Mouse (Mus musculus) forebrain, embryonic 15.5 days (tissue): ENCODE results near the gene Tmem231. TPM values are rescaled to one million over a fixed set of nuclear protein-coding genes. Genes with fewer than 3 reads are reported as not detected.

Experiments
- ATAC-seq: fragments of 200-750 bp; cut with Nextera tagmentation; replicated peaks from 2 replicates; pipeline ENCODE4 v1.8.0; 2017; ENCODE audit warnings: mild to moderate bottlenecking, moderate TSS enrichment, moderate library complexity
- H3K27ac ChIP-seq: fragments of 300-500 bp; sonication (generic); replicated peaks from 2 replicates; pipeline ENCODE4 v1.5.1; 2015; ENCODE audit warnings: mild to moderate bottlenecking, inconsistent platforms
- H3K27me3 ChIP-seq: fragments of 300-500 bp; sonication (generic); 2 replicates; pipeline ENCODE4 v1.6.1; 2015; ENCODE audit warnings: inconsistent platforms
- H3K36me3 ChIP-seq: fragments of 300-500 bp; sonication (generic); 2 replicates; pipeline ENCODE4 v1.6.1; 2015; ENCODE audit warnings: mild to moderate bottlenecking, inconsistent platforms
- H3K4me1 ChIP-seq: fragments of 300-500 bp; sonication (generic); 2 replicates; pipeline ENCODE4 v1.6.1; 2015; ENCODE audit warnings: inconsistent platforms
- H3K4me2 ChIP-seq: fragments of 300-500 bp; sonication (generic); replicated peaks from 2 replicates; pipeline ENCODE4 v1.6.1; 2015; ENCODE audit warnings: mild to moderate bottlenecking, inconsistent platforms
- H3K4me3 ChIP-seq: fragments of 300-500 bp; sonication (generic); 2 replicates; pipeline ENCODE4 v1.5.1; 2015; ENCODE audit warnings: mild to moderate bottlenecking, inconsistent platforms
- H3K9ac ChIP-seq: fragments of 300-500 bp; sonication (generic); replicated peaks from 2 replicates; pipeline ENCODE4 v1.6.1; 2015; ENCODE audit warnings: mild to moderate bottlenecking, inconsistent platforms
- H3K9me3 ChIP-seq: fragments of 300-500 bp; sonication (generic); 2 replicates; pipeline ENCODE4 v1.6.1; 2016; ENCODE audit warnings: inconsistent platforms
- WGBS: fragments of 180-500 bp; shearing (Covaris S2); methylation state at CpG from one replicate; pipeline ENCODE4 v1.1.7; 2015; ENCODE audit warnings: mixed read lengths; 5-methylcytosine and 5-hydroxymethylcytosine counted together
- polyA plus RNA-seq: library from polyadenylated mRNA; unstranded; fragments of >200 nt; fragmentation: Nextera tagmentation; extraction: Ambion mirVana; gene quantifications from 2 replicates; pipeline ENCODE4 v1.2.1, GENCODE M21; 2015

The Tmem231 gene
- 14.6 and 16.6 TPM in 2 replicates for polyA plus RNA-seq

DNA sequence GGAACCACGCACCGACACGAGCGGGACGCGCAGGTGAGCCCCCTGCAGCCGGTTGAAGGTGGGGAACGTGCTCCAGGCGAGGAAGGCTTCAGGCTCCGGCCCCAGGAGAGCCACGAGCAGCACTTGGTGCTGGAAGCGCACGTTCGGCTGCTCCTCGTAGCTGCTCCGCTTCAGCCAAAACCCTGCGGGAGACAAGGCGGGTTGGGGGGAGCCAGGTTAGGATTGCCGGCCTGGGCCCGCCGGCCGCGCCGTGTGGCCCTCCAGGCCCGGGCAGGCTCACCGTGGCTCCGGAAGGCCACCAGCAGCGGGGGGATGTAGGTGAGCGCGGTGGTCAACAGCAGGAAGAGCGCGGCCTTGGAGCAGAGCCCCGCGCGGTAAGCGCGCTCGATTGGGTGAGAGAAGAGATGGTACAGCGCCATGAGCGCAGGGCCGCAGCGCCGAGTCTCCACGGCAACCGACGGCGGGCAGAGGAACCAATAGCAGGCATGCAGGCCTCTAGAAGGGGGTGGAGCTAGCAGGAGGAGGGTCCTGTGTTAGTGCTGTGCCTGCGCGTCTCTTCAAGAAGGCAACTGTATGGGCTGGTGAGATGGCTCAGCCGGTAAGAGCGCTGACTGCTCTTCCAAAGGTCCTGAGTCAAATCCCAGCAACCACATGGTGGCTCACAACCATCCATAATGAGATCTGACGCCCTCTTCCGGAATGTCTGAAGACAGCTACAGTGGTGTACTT lies at the start of gene Tmem231:
Gene Tmem231, minus strand, starts transcription at position 534 of the 729 bp plus-strand sequence.
- under 1% methylated on average over 53 of the region's 53 CpGs for WGBS
- peak within 1 kb of the TSS; percentile 90 for H3K9ac ChIP-seq

GRCm38 (mm10) chr8:111982116-111982515 lies 48.4 kb upstream of the Tmem231 start:
- Histone ChIP-seq H3K36me3 (peaks cover 22% of the 10 kb centered on the region; the same call in 1 of the 2 replicates), H3K27ac (no peak overlapping the region), H3K27me3 (no peaks in the 10 kb centered on the region), H3K4me2 (no peak overlapping the region), H3K9me3 (no peaks in the 10 kb centered on the region), H3K4me1 (no peaks in the 10 kb centered on the region), H3K9ac (no peak overlapping the region), H3K4me3 (no peak overlapping the region)
- no peak for ATAC-seq
- WGBS, result 80% methylated on average over 7 of the region's 7 CpGs

More for the DNA sequence above, at the start of gene Tmem231:
- H3K9me3 ChIP-seq, result no peaks in the 10 kb centered on the region
- peak within 1 kb of the TSS; percentile 86 for H3K4me2 ChIP-seq
- peak within 1 kb of the TSS; percentile 95 for H3K27ac ChIP-seq
- H3K4me1 ChIP-seq, result peaks cover 15% of the 10 kb centered on the region
- H3K4me3 ChIP-seq, result peak within 1 kb of the TSS; percentile 90
- H3K27me3 ChIP-seq, result no peaks in the 10 kb centered on the region
- no peaks in the 10 kb centered on the region for H3K36me3 ChIP-seq
- peak; percentile 100 for ATAC-seq

DNA sequence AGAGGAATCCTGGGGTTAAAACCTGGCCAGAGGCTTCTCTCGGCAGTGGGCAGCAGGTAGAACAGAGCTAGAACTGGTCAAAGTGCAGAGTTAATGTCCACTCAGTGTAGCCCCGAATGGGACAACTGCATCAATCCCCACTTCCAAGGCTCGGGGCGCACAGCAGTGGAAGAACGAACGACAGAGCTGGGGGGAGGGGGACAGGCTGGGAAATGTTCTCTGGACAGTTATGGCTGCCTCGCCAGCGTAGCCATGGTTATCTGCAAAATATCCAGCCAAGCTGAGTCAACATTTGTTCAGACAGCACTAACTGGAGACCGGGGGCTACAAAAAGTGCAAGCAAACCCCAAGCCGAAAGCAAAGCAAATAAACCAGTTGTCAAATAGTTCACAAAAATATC lies 44.5 kb upstream of the Tmem231 start:
- 85% methylated on average over 10 of the region's 10 CpGs for WGBS
- H3K4me1 ChIP-seq, result no peaks in the 10 kb centered on the region
- peaks cover 13% of the 10 kb centered on the region for H3K36me3 ChIP-seq
- H3K27me3 ChIP-seq, result no peaks in the 10 kb centered on the region
- no peak overlapping the region for H3K27ac ChIP-seq
- no peak overlapping the region for H3K4me3 ChIP-seq
- no peaks in the 10 kb centered on the region for H3K9me3 ChIP-seq
- H3K9ac ChIP-seq, result no peak overlapping the region
- H3K4me2 ChIP-seq, result no peak overlapping the region
- ATAC-seq, result no peak

- Histone ChIP-seq H3K27me3 (no peaks in the 10 kb centered on the region), H3K9me3 (no peaks in the 10 kb centered on the region), H3K9ac (no peak overlapping the region), H3K36me3 (peaks cover 14% of the 10 kb centered on the region), H3K4me1 (no peaks in the 10 kb centered on the region), H3K4me2 (no peak overlapping the region), H3K27ac (no peak overlapping the region), H3K4me3 (no peak overlapping the region)
- no peak for ATAC-seq
- WGBS, result 87% methylated on average over 2 of the region's 2 CpGs
Measured at GRCm38 (mm10) chr8:111976326-111976725, 42.6 kb upstream of the Tmem231 start.

DNA sequence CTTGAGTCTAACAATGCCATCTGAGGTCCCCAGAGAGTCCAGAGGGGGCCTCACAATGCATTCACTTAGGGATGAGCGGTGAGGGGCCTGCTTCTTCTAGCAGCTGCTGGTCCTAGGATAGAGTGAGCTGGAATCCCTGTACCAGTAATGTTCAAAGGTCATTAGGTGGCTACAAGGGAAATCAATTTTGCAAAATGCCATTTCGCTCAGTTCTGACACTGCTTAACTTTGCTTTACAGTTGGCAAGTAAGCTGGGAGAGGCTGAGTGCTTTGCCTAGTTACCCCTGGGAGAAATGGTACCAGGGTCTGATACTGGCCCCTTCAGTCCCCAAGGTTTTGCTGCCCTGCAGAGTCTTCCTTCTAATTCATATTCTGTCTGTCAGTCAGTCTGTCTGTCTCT lies 42.0 kb upstream of the Tmem231 start:
- Histone ChIP-seq H3K36me3 (peaks cover 14% of the 10 kb centered on the region), H3K9me3 (no peaks in the 10 kb centered on the region), H3K4me3 (no peak overlapping the region), H3K27me3 (no peaks in the 10 kb centered on the region), H3K4me2 (no peak overlapping the region), H3K4me1 (no peaks in the 10 kb centered on the region), H3K9ac (no peak overlapping the region), H3K27ac (no peak overlapping the region)
- no peak for ATAC-seq
- WGBS, result 95% methylated on average over 2 of the region's 2 CpGs

GRCm38 (mm10) chr8:111974138-111974537 lies 40.5 kb upstream of the Tmem231 start:
- WGBS, result 92% methylated on average over 12 of the region's 12 CpGs
- Histone ChIP-seq H3K9me3 (no peaks in the 10 kb centered on the region), H3K27me3 (no peaks in the 10 kb centered on the region), H3K4me1 (no peaks in the 10 kb centered on the region), H3K4me2 (no peak overlapping the region), H3K36me3 (peaks cover 14% of the 10 kb centered on the region), H3K4me3 (no peak overlapping the region), H3K27ac (no peak overlapping the region), H3K9ac (no peak overlapping the region)
- no peak for ATAC-seq

GRCm38 (mm10) chr8:111968991-111969390 lies 35.3 kb upstream of the Tmem231 start:
- no peak overlapping the region for H3K4me3 ChIP-seq
- WGBS, result 26% methylated on average over 5 of the region's 5 CpGs
- H3K27me3 ChIP-seq, result no peaks in the 10 kb centered on the region
- H3K9ac ChIP-seq, result no peak overlapping the region
- no peaks in the 10 kb centered on the region for H3K4me1 ChIP-seq
- H3K9me3 ChIP-seq, result no peaks in the 10 kb centered on the region
- H3K27ac ChIP-seq, result no peak overlapping the region
- no peak overlapping the region for H3K4me2 ChIP-seq
- peaks cover 7% of the 10 kb centered on the region; the same call in 1 of the 2 replicates for H3K36me3 ChIP-seq
- ATAC-seq, result no peak

GRCm38 (mm10) chr8:111968541-111968940 lies 34.9 kb upstream of the Tmem231 start:
- Histone ChIP-seq H3K9me3 (no peaks in the 10 kb centered on the region), H3K4me3 (no peak overlapping the region), H3K9ac (no peak overlapping the region)

GRCm38 (mm10) chr8:111967246-111967870 lies 33.7 kb upstream of the Tmem231 start:
- Histone ChIP-seq H3K4me2 (no peak overlapping the region), H3K4me3 (no peak overlapping the region), H3K36me3 (no peaks in the 10 kb centered on the region; the same call in 1 of the 2 replicates), H3K27me3 (no peaks in the 10 kb centered on the region), H3K9ac (no peak overlapping the region), H3K9me3 (no peaks in the 10 kb centered on the region), H3K4me1 (no peaks in the 10 kb centered on the region), H3K27ac (no peak overlapping the region)
- WGBS, result 89% methylated on average over 5 of the region's 5 CpGs
- ATAC-seq, result no peak

More at GRCm38 (mm10) chr8:111968541-111968940, 34.9 kb upstream of the Tmem231 start:
- Histone ChIP-seq H3K27me3 (no peaks in the 10 kb centered on the region), H3K27ac (no peak overlapping the region), H3K4me1 (no peaks in the 10 kb centered on the region), H3K4me2 (no peak overlapping the region), H3K36me3 (peaks cover 5% of the 10 kb centered on the region; the same call in 1 of the 2 replicates)
- 84% methylated on average over 10 of the region's 10 CpGs for WGBS
- no peak for ATAC-seq

DNA sequence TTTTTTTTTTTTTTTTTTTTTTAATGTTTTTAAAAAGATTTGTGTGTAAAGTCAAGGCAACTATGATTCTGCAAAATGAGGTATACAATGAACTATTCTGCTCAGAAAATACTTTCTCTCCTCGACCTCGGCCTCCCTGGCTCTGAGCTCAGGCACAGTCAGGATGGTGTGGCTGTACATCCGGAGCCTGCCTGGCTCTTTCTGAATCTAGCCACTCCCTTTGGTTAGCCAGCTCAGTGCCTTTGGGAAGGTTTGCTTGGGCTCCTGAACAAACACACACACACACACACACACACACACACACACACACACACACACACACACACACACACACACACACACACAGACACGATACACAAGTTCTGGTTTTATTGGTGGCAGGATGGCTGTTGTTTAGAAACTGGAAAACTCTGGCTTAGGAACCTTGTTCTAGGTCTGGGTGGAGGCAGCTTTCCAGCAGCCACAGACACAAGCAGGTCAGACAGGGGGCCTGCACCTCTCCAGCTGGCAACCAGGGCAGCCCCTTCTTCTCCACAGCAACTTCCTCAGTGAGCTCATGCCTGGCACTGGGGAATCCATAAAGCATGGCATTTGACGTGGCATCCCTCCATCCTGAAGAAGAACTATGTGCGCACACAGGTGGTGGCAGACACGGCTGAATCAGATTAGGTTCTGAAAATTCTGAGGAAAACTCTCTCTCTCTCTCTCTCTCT lies 31.3 kb upstream of the Tmem231 start:
- WGBS, result 78% methylated on average over 7 of the region's 7 CpGs
- Histone ChIP-seq H3K4me2 (no peak overlapping the region), H3K4me3 (no peak overlapping the region), H3K9me3 (no peaks in the 10 kb centered on the region), H3K36me3 (no peaks in the 10 kb centered on the region), H3K4me1 (no peaks in the 10 kb centered on the region), H3K27me3 (no peaks in the 10 kb centered on the region), H3K27ac (no peak overlapping the region), H3K9ac (no peak overlapping the region)
- ATAC-seq, result no peak

DNA sequence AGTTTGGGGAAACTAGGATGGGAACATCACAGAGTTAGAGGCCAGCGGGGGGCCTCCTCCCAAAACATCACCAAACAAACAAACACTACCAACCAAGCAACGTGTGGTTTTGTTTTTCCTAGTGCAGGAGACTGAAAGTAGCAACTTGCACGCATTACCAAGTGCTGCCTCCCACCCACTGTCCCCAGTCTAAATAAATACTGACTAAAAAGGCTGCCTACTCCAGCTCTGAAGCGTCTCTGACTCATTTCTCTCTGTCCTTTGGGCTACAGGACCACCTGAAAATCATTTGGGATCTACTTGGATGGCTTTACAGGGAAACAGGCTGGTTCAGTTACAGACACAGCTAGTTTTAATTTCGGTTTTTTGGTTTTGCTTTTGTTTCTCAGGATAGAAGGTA lies 30.7 kb upstream of the Tmem231 start:
- ATAC-seq, result no peak
- H3K4me1 ChIP-seq, result no peaks in the 10 kb centered on the region
- H3K9ac ChIP-seq, result no peak overlapping the region
- no peaks in the 10 kb centered on the region for H3K27me3 ChIP-seq
- no peaks in the 10 kb centered on the region for H3K36me3 ChIP-seq
- no peak overlapping the region for H3K4me3 ChIP-seq
- 79% methylated on average over 5 of the region's 5 CpGs for WGBS
- H3K4me2 ChIP-seq, result no peak overlapping the region
- H3K27ac ChIP-seq, result no peak overlapping the region
- H3K9me3 ChIP-seq, result no peaks in the 10 kb centered on the region

GRCm38 (mm10) chr8:111963546-111963945 lies 29.9 kb upstream of the Tmem231 start:
- H3K9ac ChIP-seq, result no peak overlapping the region
- H3K27ac ChIP-seq, result no peak overlapping the region
- no peaks in the 10 kb centered on the region for H3K27me3 ChIP-seq
- H3K36me3 ChIP-seq, result no peaks in the 10 kb centered on the region
- no peak overlapping the region for H3K4me3 ChIP-seq
- no peak overlapping the region for H3K4me2 ChIP-seq
- H3K4me1 ChIP-seq, result no peaks in the 10 kb centered on the region
- ATAC-seq, result no peak
- H3K9me3 ChIP-seq, result no peaks in the 10 kb centered on the region
- 82% methylated on average over 4 of the region's 4 CpGs for WGBS
